Mouse (Mus musculus) G1E (cell line): Measurements from ENCODE around the gene Sar1a.

Source experiments
- CTCF ChIP-seq: IDR thresholded peaks from 2 replicates; pipeline ENCODE4 v1.5.1; 2012; ENCODE audit warnings: low read depth, low read length, inconsistent platforms, mixed read lengths
- GATA1 ChIP-seq: IDR thresholded peaks from 2 replicates; pipeline ENCODE4 v1.6.1; 2012; ENCODE audit warnings: borderline replicate concordance, low read length, inconsistent platforms, mixed read lengths
- GATA2 ChIP-seq: IDR thresholded peaks from 2 replicates; pipeline ENCODE4 v1.6.1; 2012; ENCODE audit warnings: low read depth, low read length, inconsistent platforms, borderline replicate concordance
- POLR2AphosphoS5 ChIP-seq: IDR thresholded peaks from 2 replicates; pipeline ENCODE4 v1.6.1; 2012; ENCODE audit warnings: low read depth, low read length, inconsistent platforms; ENCODE audit not compliant: insufficient replicate concordance
- TAL1 ChIP-seq: conservative IDR thresholded peaks from 2 replicates; pipeline ENCODE4 v1.6.1; 2012; ENCODE audit warnings: low read depth, low read length, inconsistent platforms, mixed read lengths

GRCm38 (mm10) chr10:61738126-61738525, 58.0 kb downstream of the Sar1a start:
- TF ChIP-seq CTCF (no peak), TAL1 (no peak), GATA1 (no peak), POLR2AphosphoS5 (no peak), GATA2 (no peak)
